Mouse (Mus musculus) liver, embryonic 12.5 days (tissue): ENCODE data around the gene Aurkaip1. TPM values are rescaled to one million over a fixed set of nuclear protein-coding genes. Genes with fewer than 3 reads are reported as not detected.
A peak's percentile ranks its signal among the peaks of the same experiment; 100 is the strongest.
"Not testable (repeated sequence)": the region's sequence is repeated elsewhere in the genome, so short reads cannot be mapped to it uniquely, and the experiment has no call there.

Experiments used
- ATAC-seq: fragments of 200-750 bp; cut with Nextera tagmentation; 2 replicates; pipeline ENCODE4 v1.8.0; 2017; ENCODE audit warnings: moderate number of reproducible peaks, mild to moderate bottlenecking, moderate library complexity
- H3K27ac ChIP-seq: fragments of 300-500 bp; sonication (generic); 2 replicates; pipeline ENCODE4 v1.5.1; 2016; ENCODE audit warnings: mild to moderate bottlenecking
- H3K27me3 ChIP-seq: fragments of 300-500 bp; sonication (generic); replicated peaks from 2 replicates; pipeline ENCODE4 v1.6.1; 2016; ENCODE audit warnings: mild to moderate bottlenecking, moderate library complexity
- H3K36me3 ChIP-seq: fragments of 300-500 bp; sonication (generic); 2 replicates; pipeline ENCODE4 v1.6.1; 2016; ENCODE audit warnings: mild to moderate bottlenecking, moderate library complexity
- H3K4me1 ChIP-seq: fragments of 300-500 bp; sonication (generic); 2 replicates; pipeline ENCODE4 v1.6.1; 2016
- H3K4me2 ChIP-seq: fragments of 300-500 bp; sonication (generic); 2 replicates; pipeline ENCODE4 v1.6.1; 2016; ENCODE audit warnings: mild to moderate bottlenecking, moderate library complexity
- H3K4me3 ChIP-seq: fragments of 300-500 bp; sonication (generic); 2 replicates; pipeline ENCODE4 v1.5.1; 2016; ENCODE audit warnings: mild to moderate bottlenecking, moderate library complexity
- H3K9ac ChIP-seq: fragments of 300-500 bp; sonication (generic); 2 replicates; pipeline ENCODE4 v1.6.1; 2016; ENCODE audit warnings: mild to moderate bottlenecking, moderate library complexity
- H3K9me3 ChIP-seq: fragments of 300-500 bp; sonication (generic); replicated peaks from 2 replicates; pipeline ENCODE4 v1.6.1; 2016; ENCODE audit warnings: mild to moderate bottlenecking, moderate library complexity
- WGBS: fragments of 180-500 bp; shearing (Covaris S2); methylation state at CpG from one replicate; pipeline ENCODE4 v1.1.7; 2016; ENCODE audit not compliant: insufficient replicate concordance; 5-methylcytosine and 5-hydroxymethylcytosine counted together
- polyA plus RNA-seq: library from polyadenylated mRNA; unstranded; fragments of >200 nt; fragmentation: Nextera tagmentation; extraction: Ambion mirVana; gene quantifications from 2 replicates; pipeline ENCODE4 v1.2.1, GENCODE M21; 2016

Gene Aurkaip1
- polyA plus RNA-seq: 146 and 153 TPM in 2 replicates

DNA sequence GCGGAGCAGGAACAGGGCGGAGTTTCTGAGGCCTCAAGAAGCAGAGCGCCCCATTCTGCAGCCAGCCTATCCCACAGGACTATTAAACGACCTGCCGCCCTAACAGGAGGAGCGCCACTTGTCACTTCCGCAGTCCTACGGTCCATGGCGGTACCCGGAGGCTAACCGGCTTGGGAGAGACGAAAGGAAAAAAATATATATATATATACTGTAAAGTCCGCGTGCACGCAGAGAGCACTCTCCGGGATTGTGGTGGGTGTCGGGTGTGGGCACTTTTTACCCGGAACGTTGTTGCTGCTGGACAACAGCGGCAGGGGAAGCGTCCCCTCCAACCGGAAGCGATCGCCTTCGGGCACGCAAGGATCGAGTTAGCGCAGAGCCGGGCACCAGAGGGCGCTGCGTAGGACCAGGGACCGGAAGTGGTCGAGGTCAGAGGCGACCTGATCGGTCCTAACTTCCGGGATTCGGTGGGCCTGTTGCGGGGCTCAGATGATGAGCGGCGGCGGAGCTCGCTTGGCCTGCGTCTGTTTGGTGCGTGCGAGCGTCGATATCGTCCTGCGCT lies at the start of gene Aurkaip1:
TSS of gene Aurkaip1 (plus strand) at position 68 of the 562 bp plus-strand sequence.
- Histone ChIP-seq H3K9me3 (no peaks in the 10 kb centered on the region), H3K4me2 (peak within 1 kb of the TSS; percentile 89), H3K4me3 (peak within 1 kb of the TSS; percentile 80), H3K27me3 (no peaks in the 10 kb centered on the region), H3K9ac (peak within 1 kb of the TSS; percentile 88), H3K27ac (peak within 1 kb of the TSS; percentile 91), H3K4me1 (peaks cover 32% of the 10 kb centered on the region), H3K36me3 (peaks cover 48% of the 10 kb centered on the region)
- ATAC-seq: peak; percentile 96
- under 1% methylated on average over 49 of the region's 49 CpGs for WGBS

DNA sequence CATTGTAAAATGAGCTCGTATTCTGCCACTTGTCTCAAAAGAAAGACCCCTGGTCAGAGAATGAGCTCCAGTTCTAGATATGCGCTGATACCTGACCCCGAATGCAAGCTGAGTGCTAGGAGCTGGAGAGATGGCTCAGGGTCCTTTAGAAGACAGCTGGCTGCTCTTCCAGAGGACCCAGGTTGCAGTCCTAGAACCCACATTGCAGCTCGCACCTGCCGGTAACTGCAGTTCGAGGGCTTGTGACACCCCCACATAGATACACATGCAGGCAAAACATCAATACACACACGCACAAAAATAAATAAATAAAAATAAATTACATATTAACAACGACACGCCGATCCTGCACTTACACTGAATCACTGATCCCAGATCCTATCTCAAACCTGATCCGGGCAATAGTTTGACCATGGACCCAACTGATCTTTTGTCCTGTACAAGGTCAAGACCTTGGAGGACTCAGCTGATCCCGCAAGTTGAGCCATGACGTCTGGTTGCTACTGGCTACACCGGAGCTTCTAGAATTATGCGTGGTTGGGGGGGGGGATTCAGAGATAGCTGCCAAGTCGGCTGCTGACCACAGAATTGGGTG lies 47.5 kb upstream of the Aurkaip1 start:
- H3K27ac ChIP-seq: no peak overlapping the region
- H3K27me3 ChIP-seq: peaks cover 48% of the 10 kb centered on the region
- no peaks in the 10 kb centered on the region for H3K9me3 ChIP-seq
- WGBS: 40% methylated on average over 16 of the region's 16 CpGs
- H3K9ac ChIP-seq: peak overlapping the region; percentile 75; the same call in 1 of the 2 replicates
- peak; percentile 21; the same call in 1 of the 2 replicates for ATAC-seq
- H3K4me2 ChIP-seq: peak overlapping the region; percentile 90
- peaks cover 27% of the 10 kb centered on the region for H3K4me1 ChIP-seq
- H3K36me3 ChIP-seq: no peaks in the 10 kb centered on the region
- H3K4me3 ChIP-seq: peak overlapping the region; percentile 64

GRCm38 (mm10) chr4:155784081-155784701 lies 46.9 kb upstream of the Aurkaip1 start:
- peak; percentile 69 for ATAC-seq
- under 1% methylated on average over 52 of the region's 52 CpGs for WGBS
- Histone ChIP-seq H3K4me3 (peak overlapping the region; percentile 64), H3K9me3 (no peaks in the 10 kb centered on the region), H3K9ac (peak overlapping the region; percentile 75), H3K36me3 (no peaks in the 10 kb centered on the region), H3K27ac (peak overlapping the region; percentile 53), H3K27me3 (peaks cover 42% of the 10 kb centered on the region), H3K4me2 (peak overlapping the region; percentile 90), H3K4me1 (peaks cover 33% of the 10 kb centered on the region)

GRCm38 (mm10) chr4:155785246-155785645 lies 45.8 kb upstream of the Aurkaip1 start:
- no peak for ATAC-seq
- H3K27ac ChIP-seq: no peak overlapping the region
- H3K27me3 ChIP-seq: peaks cover 36% of the 10 kb centered on the region
- peaks cover 36% of the 10 kb centered on the region for H3K4me1 ChIP-seq
- 74% methylated on average over 10 of the region's 10 CpGs for WGBS
- no peak overlapping the region for H3K4me3 ChIP-seq
- no peaks in the 10 kb centered on the region for H3K36me3 ChIP-seq
- no peaks in the 10 kb centered on the region for H3K9me3 ChIP-seq
- H3K9ac ChIP-seq: no peak overlapping the region
- no peak overlapping the region for H3K4me2 ChIP-seq

DNA sequence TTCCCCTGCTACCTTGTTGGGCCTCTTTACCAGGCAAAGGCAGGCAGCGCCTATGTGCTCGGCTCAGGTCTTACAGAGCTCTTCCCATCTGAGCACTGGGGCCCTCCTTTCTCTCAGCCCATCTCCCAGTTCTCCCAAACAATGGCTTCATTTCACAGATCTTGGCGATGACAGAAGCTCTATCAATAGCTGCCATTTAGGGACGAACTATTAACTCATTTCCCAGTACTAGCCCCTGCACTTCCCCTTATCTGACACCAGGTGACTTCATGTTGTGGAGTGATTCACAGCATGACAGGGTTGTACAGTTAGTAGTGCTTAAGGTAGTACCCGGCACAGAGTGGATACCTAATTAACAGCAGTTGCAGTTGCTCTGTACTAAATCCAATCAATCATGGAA lies 45.3 kb upstream of the Aurkaip1 start, which contains the start of gene Tmem88b:
TSS of gene Tmem88b (minus strand) at position 56 of the 400 bp plus-strand sequence.
- H3K9ac ChIP-seq: peak within 1 kb of the TSS; percentile 75; the same call in 1 of the 2 replicates

DNA sequence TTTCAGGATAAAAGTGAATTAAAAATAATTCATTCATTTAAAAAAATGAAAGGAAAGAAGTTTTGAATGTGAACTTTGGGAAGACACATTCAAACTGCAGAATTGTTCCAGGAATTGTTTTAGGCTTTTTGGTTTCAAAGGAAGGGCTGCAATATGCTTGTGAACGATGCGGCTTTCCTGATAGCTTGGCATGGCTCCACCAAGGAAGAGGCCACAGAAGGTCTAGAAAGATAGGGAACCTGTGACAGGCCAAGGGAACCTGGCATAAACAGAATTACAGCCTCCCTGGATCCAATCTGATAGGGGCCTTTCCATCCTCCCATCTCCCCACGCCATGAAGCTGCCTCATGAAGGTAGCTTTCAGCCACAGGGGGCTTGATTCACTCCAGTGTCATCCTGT lies 42.8 kb upstream of the Aurkaip1 start:
- no peak overlapping the region for H3K27ac ChIP-seq

More for the DNA sequence above, 45.3 kb upstream of the Aurkaip1 start, which contains the start of gene Tmem88b:
- Histone ChIP-seq H3K4me1 (peaks cover 37% of the 10 kb centered on the region), H3K27me3 (peaks cover 32% of the 10 kb centered on the region), H3K4me2 (peak within 1 kb of the TSS; percentile 90), H3K9me3 (no peaks in the 10 kb centered on the region), H3K36me3 (no peaks in the 10 kb centered on the region), H3K27ac (no peak within 1 kb of the TSS), H3K4me3 (peak within 1 kb of the TSS; percentile 64)
- 56% methylated on average over 5 of the region's 5 CpGs for WGBS
- ATAC-seq: 0 out of 2 replicates have a peak, but pooled peaks have one; percentile 31

DNA sequence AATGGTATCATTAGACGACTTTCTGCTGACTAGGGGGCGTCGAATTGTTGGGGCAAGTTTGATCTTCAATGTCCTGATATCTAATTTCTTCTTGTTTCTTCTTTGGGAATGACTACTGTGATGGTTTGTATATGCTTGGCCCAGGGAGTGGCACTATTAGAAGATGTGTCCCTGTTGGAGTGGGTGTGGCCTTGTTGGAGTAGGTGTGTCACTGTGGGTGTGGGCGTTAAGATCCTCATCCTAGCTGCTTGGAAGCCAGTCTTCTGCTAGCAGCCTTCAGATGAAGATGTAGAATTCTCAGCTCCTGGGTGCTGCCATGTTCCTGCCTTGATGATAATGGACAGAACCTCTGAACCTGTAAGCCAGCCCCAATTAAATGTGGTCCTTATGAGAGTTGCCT lies 42.2 kb upstream of the Aurkaip1 start:
- 64% methylated on average over 4 of the region's 4 CpGs for WGBS

More for the DNA sequence above, 42.8 kb upstream of the Aurkaip1 start:
- Histone ChIP-seq H3K9me3 (no peaks in the 10 kb centered on the region), H3K4me3 (no peak overlapping the region), H3K9ac (no peak overlapping the region), H3K36me3 (no peaks in the 10 kb centered on the region), H3K27me3 (peaks cover 36% of the 10 kb centered on the region), H3K4me1 (peaks cover 37% of the 10 kb centered on the region), H3K4me2 (no peak overlapping the region)
- WGBS: 49% methylated on average over 3 of the region's 3 CpGs
- ATAC-seq: no peak

GRCm38 (mm10) chr4:155790021-155790489 lies 41.0 kb upstream of the Aurkaip1 start, which contains the start of gene Ankrd65:
Gene Ankrd65, plus strand, starts transcription at chr4:155790439.
- Histone ChIP-seq H3K9me3 (no peaks in the 10 kb centered on the region), H3K4me2 (no peak within 1 kb of the TSS), H3K9ac (no peak within 1 kb of the TSS), H3K36me3 (no peaks in the 10 kb centered on the region), H3K27me3 (peaks cover 36% of the 10 kb centered on the region), H3K4me1 (peaks cover 23% of the 10 kb centered on the region), H3K27ac (no peak within 1 kb of the TSS), H3K4me3 (no peak within 1 kb of the TSS)
- ATAC-seq: no peak
- WGBS: 76% methylated on average over 3 of the region's 3 CpGs

More for the DNA sequence above, 42.2 kb upstream of the Aurkaip1 start:
- Histone ChIP-seq H3K4me1 (peaks cover 34% of the 10 kb centered on the region), H3K27me3 (peaks cover 37% of the 10 kb centered on the region)
- ATAC-seq, H3K4me3 ChIP-seq, H3K27ac ChIP-seq, H3K9ac ChIP-seq, H3K9me3 ChIP-seq, H3K36me3 ChIP-seq, H3K4me2 ChIP-seq: not testable (repeated sequence)

GRCm38 (mm10) chr4:155790650-155791161 lies 40.4 kb upstream of the Aurkaip1 start:
- Histone ChIP-seq H3K9ac (no peak overlapping the region), H3K27ac (no peak overlapping the region), H3K36me3 (no peaks in the 10 kb centered on the region), H3K4me2 (no peak overlapping the region), H3K27me3 (peaks cover 35% of the 10 kb centered on the region), H3K4me3 (no peak overlapping the region), H3K4me1 (peaks cover 17% of the 10 kb centered on the region), H3K9me3 (no peaks in the 10 kb centered on the region)
- no peak for ATAC-seq
- WGBS: 47% methylated on average over 3 of the region's 3 CpGs

- Histone ChIP-seq H3K27me3 (peaks cover 42% of the 10 kb centered on the region), H3K4me1 (peaks cover 14% of the 10 kb centered on the region), H3K9me3 (no peaks in the 10 kb centered on the region), H3K4me3 (no peak overlapping the region), H3K36me3 (no peaks in the 10 kb centered on the region), H3K9ac (no peak overlapping the region), H3K4me2 (no peak overlapping the region), H3K27ac (no peak overlapping the region)
- 60% methylated on average over 24 of the region's 24 CpGs for WGBS
- ATAC-seq: no peak
These were observed 39.7 kb upstream of the Aurkaip1 start for GRCm38 (mm10) chr4:155791240-155791933.

- H3K27me3 ChIP-seq: peaks cover 49% of the 10 kb centered on the region
- no peak overlapping the region for H3K4me2 ChIP-seq
- no peak overlapping the region for H3K4me3 ChIP-seq
- no peak overlapping the region for H3K9ac ChIP-seq
- H3K27ac ChIP-seq: no peak overlapping the region
- peaks cover 8% of the 10 kb centered on the region for H3K4me1 ChIP-seq
- no peak for ATAC-seq
- no peaks in the 10 kb centered on the region for H3K9me3 ChIP-seq
- 63% methylated on average over 2 of the region's 2 CpGs for WGBS
- no peaks in the 10 kb centered on the region for H3K36me3 ChIP-seq
These were observed 37.3 kb upstream of the Aurkaip1 start for GRCm38 (mm10) chr4:155793730-155794129.
